Mouse (Mus musculus): ENCODE results near the gene Atxn7. TPM values are rescaled to one million over a fixed set of nuclear protein-coding genes. Genes with fewer than 3 reads are reported as not detected.
A peak's percentile ranks its signal among the peaks of the same experiment; 100 is the strongest.
"Not testable (repeated sequence)": the region's sequence is repeated elsewhere in the genome, so short reads cannot be mapped to it uniquely, and the experiment has no call there.

Gene Atxn7
- total RNA-seq, 2 experiments from 2014 or later = 32.0 to 35.2 TPM

GRCm38 (mm10) chr14:13981286-13981685 is 20.0 kb downstream of the Atxn7 start:
- no peak for DNase-seq (ENCODE audit: low spot score in 2 of 2)

- DNase-seq (ENCODE audit: low spot score in 2 of 2) = no peak
Observed at GRCm38 (mm10) chr14:13982174-13982573, 20.9 kb downstream of the Atxn7 start.

- DNase-seq (ENCODE audit: low spot score in 2 of 2) = no peak
Observed at GRCm38 (mm10) chr14:13988397-13988796, 27.2 kb downstream of the Atxn7 start.

- DNase-seq (ENCODE audit: low spot score in 2 of 2) = no peak
Observed at GRCm38 (mm10) chr14:13990741-13991140, 29.5 kb downstream of the Atxn7 start.

GRCm38 (mm10) chr14:13995206-13996097 is 34.2 kb downstream of the Atxn7 start:
- DNase-seq (ENCODE audit: low spot score in 2 of 2) = no peak

GRCm38 (mm10) chr14:14002771-14003170 is 41.5 kb downstream of the Atxn7 start:
- no peak for DNase-seq (ENCODE audit: low spot score in 2 of 2)

GRCm38 (mm10) chr14:14009712-14010111 is 48.5 kb downstream of the Atxn7 start:
- DNase-seq (ENCODE audit: low spot score in 2 of 2) = no peak

- peak; percentile 62 to 67 for DNase-seq (ENCODE audit: low spot score in 2 of 2)
Observed at GRCm38 (mm10) chr14:14012383-14013251, 51.4 kb downstream of the Atxn7 start.

GRCm38 (mm10) chr14:14013252-14013711 is 52.0 kb downstream of the Atxn7 start:
- peak in 1 of 2 experiments; percentile 15 for DNase-seq (ENCODE audit: low spot score in 2 of 2)

GRCm38 (mm10) chr14:14014636-14015375 is 53.6 kb downstream of the Atxn7 start:
- no peak for DNase-seq (ENCODE audit: low spot score in 2 of 2)

- no peak for DNase-seq (ENCODE audit: low spot score in 2 of 2)
Observed at GRCm38 (mm10) chr14:14019155-14019894, 58.1 kb downstream of the Atxn7 start.

GRCm38 (mm10) chr14:14021244-14021643 is 60.0 kb downstream of the Atxn7 start:
- no peak for DNase-seq (ENCODE audit: low spot score in 2 of 2)

- DNase-seq (ENCODE audit: low spot score in 2 of 2) = no peak
Observed at GRCm38 (mm10) chr14:14025870-14026269, 64.6 kb downstream of the Atxn7 start.

GRCm38 (mm10) chr14:14030621-14031020 is 69.4 kb downstream of the Atxn7 start:
- no peak for DNase-seq (ENCODE audit: low spot score in 2 of 2)

- DNase-seq (ENCODE audit: low spot score in 2 of 2) = no peak
Observed at GRCm38 (mm10) chr14:14032842-14033241, 71.6 kb downstream of the Atxn7 start.

GRCm38 (mm10) chr14:14036352-14036751 is 75.1 kb downstream of the Atxn7 start:
- no peak for DNase-seq (ENCODE audit: low spot score in 2 of 2)

GRCm38 (mm10) chr14:14038233-14038632 is 77.0 kb downstream of the Atxn7 start:
- DNase-seq (ENCODE audit: low spot score in 2 of 2) = no peak

- DNase-seq (ENCODE audit: low spot score in 2 of 2) = no peak
Observed at GRCm38 (mm10) chr14:14042336-14042735, 81.1 kb downstream of the Atxn7 start.

- DNase-seq (ENCODE audit: low spot score in 2 of 2) = no peak
Observed at GRCm38 (mm10) chr14:14054386-14054785, 93.1 kb downstream of the Atxn7 start.

- DNase-seq (ENCODE audit: low spot score in 2 of 2) = not testable (repeated sequence)
Observed at GRCm38 (mm10) chr14:14059606-14060005, 98.4 kb downstream of the Atxn7 start.

All from adrenal gland, postnatal 4 days (tissue).